Mouse (Mus musculus): ENCODE data around the gene Mtmr3. TPM values are rescaled to one million over a fixed set of nuclear protein-coding genes. Genes with fewer than 3 reads are reported as not detected.

The Mtmr3 gene
- polyA plus RNA-seq, 1 experiment from 2014 or later, result 25.6 TPM

DNA sequence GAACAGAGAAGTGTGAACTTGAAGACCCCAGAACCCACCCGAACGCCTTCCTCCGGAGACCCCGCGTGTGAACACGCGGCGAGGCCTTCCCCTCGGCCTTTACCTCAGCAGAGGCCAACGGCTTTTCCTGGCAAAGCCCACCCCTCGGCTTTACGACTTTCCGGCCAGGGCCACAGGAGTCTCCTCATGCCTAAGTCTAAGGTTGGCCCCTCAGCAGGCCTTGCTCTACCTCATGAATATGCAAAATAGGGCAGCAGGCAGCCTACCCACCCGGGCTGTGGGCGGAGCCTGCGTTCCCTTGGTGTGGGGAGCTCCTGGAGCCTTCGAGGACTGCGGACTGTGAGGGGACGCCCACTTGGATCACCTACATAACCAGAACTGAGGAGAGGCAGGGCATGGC, 153.7 kb downstream of the Mtmr3 start, which contains the start of gene Hormad2:
Hormad2 (minus strand) TSS at position 128 of the 400 bp plus-strand sequence.
- Histone ChIP-seq H3K4me3 (ENCODE audit: low read depth, low read length) (peak within 1 kb of the TSS; percentile 21), H3K27me3 (replicated peaks; ENCODE audit: control insufficient read depth, insufficient read depth, low read length) (no peaks in the 10 kb centered on the region), H3K4me2 (peak within 1 kb of the TSS; percentile 50), H3K9me3 (ENCODE audit: control insufficient read depth, low read length) (no peaks in the 10 kb centered on the region), H3K36me3 (ENCODE audit: control insufficient read depth, insufficient read depth, low read length) (no peaks in the 10 kb centered on the region), H3K9ac (ENCODE audit: low read depth, low read length) (no peak within 1 kb of the TSS), H3K27ac (ENCODE audit: low read depth, low read length) (no peak within 1 kb of the TSS), H3K4me1 (replicated peaks; ENCODE audit: control insufficient read depth, insufficient read depth, low read length) (no peaks in the 10 kb centered on the region)
- peak; percentile 77 for ATAC-seq (replicated peaks; ENCODE audit: low FRiP score)
- no peak for DNase-seq (ENCODE audit: low spot score)
- WGBS, result 43% methylated on average over 19 of the region's 19 CpGs

- Histone ChIP-seq H3K36me3 (ENCODE audit: control insufficient read depth, insufficient read depth, low read length) (no peaks in the 10 kb centered on the region), H3K27ac (ENCODE audit: low read depth, low read length) (no peak overlapping the region), H3K9me3 (ENCODE audit: control insufficient read depth, low read length) (no peaks in the 10 kb centered on the region), H3K4me2 (no peak overlapping the region), H3K4me1 (replicated peaks; ENCODE audit: control insufficient read depth, insufficient read depth, low read length) (no peaks in the 10 kb centered on the region), H3K4me3 (ENCODE audit: low read depth, low read length) (no peak overlapping the region), H3K27me3 (replicated peaks; ENCODE audit: control insufficient read depth, insufficient read depth, low read length) (no peaks in the 10 kb centered on the region), H3K9ac (ENCODE audit: low read depth, low read length) (no peak overlapping the region)
- WGBS, result 63% methylated on average over 2 of the region's 2 CpGs
- ATAC-seq (replicated peaks; ENCODE audit: low FRiP score) (no peak), DNase-seq (ENCODE audit: low spot score) (no peak)
These were observed 156.5 kb downstream of the Mtmr3 start for GRCm38 (mm10) chr11:4438211-4438610.

DNA sequence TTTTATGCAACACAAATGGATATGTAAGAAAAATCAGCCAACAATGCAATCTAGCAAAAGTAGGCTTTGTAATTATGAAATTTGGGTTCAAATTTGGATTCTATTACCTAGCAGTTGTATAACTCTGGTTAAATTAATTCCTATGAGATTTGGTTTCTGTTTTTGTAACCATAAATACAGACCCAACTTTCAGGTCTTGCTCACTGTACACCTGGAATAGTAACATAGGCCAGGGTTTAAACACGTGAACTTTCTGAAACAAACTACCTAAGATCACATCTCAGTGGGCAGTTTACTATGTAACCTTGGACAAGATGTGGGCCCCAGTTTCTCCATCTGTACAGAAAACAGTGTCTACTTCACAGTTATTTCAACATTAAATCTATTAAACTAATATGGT, 157.3 kb downstream of the Mtmr3 start:
- 81% methylated on average over 1 of the region's 1 CpGs for WGBS
- Histone ChIP-seq H3K27ac (ENCODE audit: low read depth, low read length) (no peak overlapping the region), H3K4me3 (ENCODE audit: low read depth, low read length) (no peak overlapping the region), H3K36me3 (ENCODE audit: control insufficient read depth, insufficient read depth, low read length) (no peaks in the 10 kb centered on the region), H3K9ac (ENCODE audit: low read depth, low read length) (no peak overlapping the region), H3K27me3 (replicated peaks; ENCODE audit: control insufficient read depth, insufficient read depth, low read length) (no peaks in the 10 kb centered on the region), H3K9me3 (ENCODE audit: control insufficient read depth, low read length) (no peaks in the 10 kb centered on the region), H3K4me2 (no peak overlapping the region), H3K4me1 (replicated peaks; ENCODE audit: control insufficient read depth, insufficient read depth, low read length) (no peaks in the 10 kb centered on the region)
- DNase-seq (ENCODE audit: low spot score) (no peak), ATAC-seq (replicated peaks; ENCODE audit: low FRiP score) (no peak)

GRCm38 (mm10) chr11:4436631-4437030, 158.0 kb downstream of the Mtmr3 start:
- H3K27me3 ChIP-seq (replicated peaks; ENCODE audit: control insufficient read depth, insufficient read depth, low read length), result no peaks in the 10 kb centered on the region
- H3K4me3 ChIP-seq (ENCODE audit: low read depth, low read length), result no peak overlapping the region
- ATAC-seq (replicated peaks; ENCODE audit: low FRiP score) (no peak), DNase-seq (ENCODE audit: low spot score) (no peak)
- H3K9ac ChIP-seq (ENCODE audit: low read depth, low read length), result no peak overlapping the region
- H3K4me1 ChIP-seq (replicated peaks; ENCODE audit: control insufficient read depth, insufficient read depth, low read length), result no peaks in the 10 kb centered on the region
- H3K9me3 ChIP-seq (ENCODE audit: control insufficient read depth, low read length), result no peaks in the 10 kb centered on the region
- H3K27ac ChIP-seq (ENCODE audit: low read depth, low read length), result no peak overlapping the region
- H3K4me2 ChIP-seq, result no peak overlapping the region
- 82% methylated on average over 3 of the region's 3 CpGs for WGBS
- no peaks in the 10 kb centered on the region for H3K36me3 ChIP-seq (ENCODE audit: control insufficient read depth, insufficient read depth, low read length)

- Histone ChIP-seq H3K36me3 (ENCODE audit: control insufficient read depth, insufficient read depth, low read length) (no peaks in the 10 kb centered on the region), H3K27me3 (replicated peaks; ENCODE audit: control insufficient read depth, insufficient read depth, low read length) (no peaks in the 10 kb centered on the region), H3K4me3 (ENCODE audit: low read depth, low read length) (no peak overlapping the region), H3K9me3 (ENCODE audit: control insufficient read depth, low read length) (no peaks in the 10 kb centered on the region), H3K4me1 (replicated peaks; ENCODE audit: control insufficient read depth, insufficient read depth, low read length) (no peaks in the 10 kb centered on the region), H3K4me2 (no peak overlapping the region), H3K27ac (ENCODE audit: low read depth, low read length) (no peak overlapping the region), H3K9ac (ENCODE audit: low read depth, low read length) (no peak overlapping the region)
- no peak for ATAC-seq (replicated peaks; ENCODE audit: low FRiP score)
- no peak for DNase-seq (ENCODE audit: low spot score)
- 68% methylated on average over 4 of the region's 4 CpGs for WGBS
These were observed 160.2 kb downstream of the Mtmr3 start for GRCm38 (mm10) chr11:4434461-4434860.

Other genes starting within 250 kb of the Mtmr3 start
- gene Hormad2, start 153.8 kb downstream of the Mtmr3 start, polyA plus RNA-seq (2014; fragmentation: Nextera tagmentation; extraction: Ambion mirVana), result 1.4 and 1.9 TPM in 2 replicates
- not detected in 2 replicates for gene Gm11032, start 25.2 kb upstream of the Mtmr3 start, polyA plus RNA-seq (2014; fragmentation: Nextera tagmentation; extraction: Ambion mirVana)
- gene Ascc2, start 42.9 kb upstream of the Mtmr3 start, polyA plus RNA-seq (2014; fragmentation: Nextera tagmentation; extraction: Ambion mirVana), result 41.4 and 43.0 TPM in 2 replicates
- 823 and 891 TPM in 2 replicates for gene Uqcr10, start 109.5 kb upstream of the Mtmr3 start, polyA plus RNA-seq (2014; fragmentation: Nextera tagmentation; extraction: Ambion mirVana)
- gene Zmat5, start 109.8 kb upstream of the Mtmr3 start, polyA plus RNA-seq (2014; fragmentation: Nextera tagmentation; extraction: Ambion mirVana), result 45.1 and 54.6 TPM in 2 replicates
- gene Cabp7, start 151.9 kb upstream of the Mtmr3 start, polyA plus RNA-seq (2014; fragmentation: Nextera tagmentation; extraction: Ambion mirVana), result 0.33 TPM in 1 of 2 replicates, not detected in the other

Data from liver, embryonic 11.5 days (tissue).